26 mouse cellular contexts compared by ENCODE assay signal in the genomic region with DNA sequence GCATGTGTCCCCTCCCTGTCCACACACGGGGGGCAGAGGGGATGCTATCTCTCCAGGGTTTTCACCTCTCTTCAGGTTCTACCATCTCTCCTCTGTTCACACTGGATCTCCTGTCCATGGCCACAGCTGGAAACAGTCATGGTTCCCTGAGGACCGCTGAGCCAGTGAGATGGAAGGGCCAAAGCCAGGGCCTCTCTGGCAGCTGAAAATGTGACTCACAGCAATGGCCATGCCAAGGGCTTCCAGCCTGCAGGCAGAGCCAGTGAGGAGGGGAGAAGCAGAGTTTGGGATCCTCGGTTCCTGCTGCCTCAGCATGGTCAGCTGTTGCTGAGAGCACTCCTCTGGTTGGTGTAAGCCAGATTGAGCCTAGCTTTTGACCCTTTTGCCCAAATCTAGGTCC. TPM values are rescaled to one million over a fixed set of nuclear protein-coding genes. Genes with fewer than 3 reads are reported as not detected.
DNase-seq lines count a peak whose midpoint lies in the region; ATAC-seq and TF ChIP-seq lines count a peak whose summit lies in the region.
"Had no signal": no experiment of that assay in that cellular context is flagged by ENCODE, and none has a peak within 500 bp of the region (broad histone marks: within the 10 kb centered on the region; RNA-seq: fewer than 3 reads in every experiment).

No protein-coding gene starts in this region.

- TF ChIP-seq CTCF in heart, postnatal 0 days (IDR thresholded peaks at IDR 0.05; ENCODE audit: low read depth) = no peak

- no peak for ATAC-seq in midbrain, embryonic 11.5 days (ENCODE audit: low FRiP score)
- ATAC-seq in midbrain, embryonic 15.5 days (replicated peaks) = no peak
- peak; percentile 30; the same call in 1 of the 2 replicates for ATAC-seq in heart, postnatal 0 days (ENCODE audit: insufficient read depth, low read depth)
- ATAC-seq: activated CD4-positive, CD25-positive, alpha-beta regulatory T cell, adult 4 months; forebrain, postnatal 0 days; hindbrain, embryonic 16.5 days; intestine, postnatal 0 days had no signal

- no peak overlapping the region for H3K4me3 ChIP-seq in midbrain, embryonic 11.5 days (ENCODE audit: low read depth, low read length)
- H3K4me3 ChIP-seq in midbrain, embryonic 15.5 days = no peak overlapping the region
- H3K4me3 ChIP-seq in heart, postnatal 0 days (ENCODE audit: low read depth, low read length) = no peak overlapping the region
- H3K4me3 ChIP-seq: layer of hippocampus, adult 2 months; limb, embryonic 10.5 days had no signal

- whole genome bisulfite sequencing in midbrain, embryonic 11.5 days = 67% methylated on average over 3 of the region's 3 CpGs
- 73% methylated on average over 3 of the region's 3 CpGs for WGBS in midbrain, embryonic 15.5 days
- WGBS in heart, postnatal 0 days = 34% methylated on average over 3 of the region's 3 CpGs

- no peaks in the 10 kb centered on the region; the same call in 1 of the 2 replicates for H3K4me1 ChIP-seq in midbrain, embryonic 11.5 days (ENCODE audit: control insufficient read depth, insufficient read depth, low read length)
- H3K4me1 ChIP-seq in midbrain, embryonic 15.5 days = peaks cover 6% of the 10 kb centered on the region
- no peaks in the 10 kb centered on the region for H3K4me1 ChIP-seq in heart, postnatal 0 days (ENCODE audit: control insufficient read depth, insufficient read depth)
- H3K4me1 ChIP-seq: limb, embryonic 10.5 days had no signal

- no peak for TF ChIP-seq EP300 in heart, postnatal 0 days (IDR thresholded peaks at IDR 0.05; ENCODE audit: low read depth)

- no peaks in the 10 kb centered on the region for H3K36me3 ChIP-seq in midbrain, embryonic 11.5 days (ENCODE audit: control insufficient read depth, insufficient read depth, low read length)
- no peaks in the 10 kb centered on the region for H3K36me3 ChIP-seq in midbrain, embryonic 15.5 days (replicated peaks)
- no peaks in the 10 kb centered on the region for H3K36me3 ChIP-seq in heart, postnatal 0 days (replicated peaks; ENCODE audit: control insufficient read depth, insufficient read depth, low read length)
- H3K36me3 ChIP-seq: limb, embryonic 10.5 days had no signal

- H3K9me3 ChIP-seq in midbrain, embryonic 11.5 days (ENCODE audit: control insufficient read depth, low read length) = no peaks in the 10 kb centered on the region
- H3K9me3 ChIP-seq in midbrain, embryonic 15.5 days = no peaks in the 10 kb centered on the region
- no peaks in the 10 kb centered on the region for H3K9me3 ChIP-seq in heart, postnatal 0 days (replicated peaks; ENCODE audit: control insufficient read depth, low read length)

- H3K27ac ChIP-seq in midbrain, embryonic 11.5 days (ENCODE audit: low read depth, low read length) = no peak overlapping the region
- H3K27ac ChIP-seq in midbrain, embryonic 15.5 days = no peak overlapping the region
- no peak overlapping the region for H3K27ac ChIP-seq in heart, postnatal 0 days (ENCODE audit: low read depth)
- H3K27ac ChIP-seq: layer of hippocampus, adult 2 months; limb, embryonic 10.5 days; stomach, postnatal 0 days had no signal

- no peak overlapping the region for H3K4me2 ChIP-seq in midbrain, embryonic 11.5 days
- no peak overlapping the region for H3K4me2 ChIP-seq in midbrain, embryonic 15.5 days
- no peak overlapping the region for H3K4me2 ChIP-seq in heart, postnatal 0 days (ENCODE audit: low read depth, low read length)

- peak; percentile 6 for DNase-seq in midbrain, embryonic 11.5 days (ENCODE audit: low spot score, missing footprints)
- DNase-seq in gastrocnemius, postnatal 10 days = peak; percentile 38
- DNase-seq in heart, postnatal 0 days (ENCODE audit: low spot score) = peak; percentile 7
- no peak for DNase-seq in adrenal gland, postnatal 4 days (ENCODE audit: low spot score in 2 of 2)
- DNase-seq in frontal cortex, postnatal 14 days (ENCODE audit: low spot score in 2 of 2) = no peak
- DNase-seq in cerebellum, postnatal 36 days = no peak
- DNase-seq: adrenal gland, postnatal 10 days; cerebellum, postnatal 14 days; embryo, embryonic 11 days; forebrain, postnatal 0 days; kidney, postnatal 10 days; lung, postnatal 14 days; retina, postnatal 1 day; right cerebral cortex, postnatal 4 days had no signal

- H3K9ac ChIP-seq in midbrain, embryonic 11.5 days (ENCODE audit: low read length) = no peak overlapping the region
- H3K9ac ChIP-seq in midbrain, embryonic 15.5 days = no peak overlapping the region
- H3K9ac ChIP-seq in heart, postnatal 0 days (replicated peaks; ENCODE audit: low read depth, low read length) = no peak overlapping the region
- H3K9ac ChIP-seq: forebrain, postnatal 0 days had no signal

- H3K27me3 ChIP-seq in midbrain, embryonic 11.5 days (ENCODE audit: control insufficient read depth, insufficient read depth, low read length) = no peaks in the 10 kb centered on the region
- H3K27me3 ChIP-seq in midbrain, embryonic 15.5 days (replicated peaks) = no peaks in the 10 kb centered on the region
- H3K27me3 ChIP-seq in heart, postnatal 0 days (ENCODE audit: control insufficient read depth, insufficient read depth, low read length) = 0 out of 2 replicates have a peak, but pooled peaks cover 7% of the 10 kb centered on the region

RNA-seq across cellular contexts. Expression of a gene that starts 34.8 kb away (rescaled TPM):
- not detected in 2 replicates for polyA plus RNA-seq in midbrain, embryonic 11.5 days (2014; fragmentation: Nextera tagmentation; extraction: Ambion mirVana)
- 0.24 and 0.32 TPM in 2 replicates for polyA plus RNA-seq in midbrain, embryonic 15.5 days (2015; fragmentation: Nextera tagmentation; extraction: Ambion mirVana)
- total RNA-seq in gastrocnemius, postnatal 10 days (2021) = under 1 TPM in 1 of 2 experiments, not detected in 1; 0.16 TPM
- not detected in 2 replicates for total RNA-seq in heart, postnatal 0 days (2014; rRNA removed; ENCODE audit: low replicate concordance)
- polyA plus RNA-seq in heart, postnatal 0 days (2015; fragmentation: Nextera tagmentation; extraction: Ambion mirVana) = not detected in 2 replicates
- total RNA-seq in adrenal gland, postnatal 4 days (2021) = not detected
- total RNA-seq: adrenal gland, postnatal 10 days; gastrocnemius, adult 8-10 months; liver, adult 2 months; megakaryocyte-erythroid progenitor cell, adult 5-6 weeks; monocyte, adult 5-6 weeks had no signal
- polyA plus RNA-seq: intestine, postnatal 0 days; liver, adult 2 months; neural tube, embryonic 11.5 days had no signal

Comparison
In these comparisons a context has a peak if more than half of its experiments do, and no peak if none do; other contexts are left out.
1. DNase-seq: peak in midbrain, embryonic 11.5 days (single experiment), gastrocnemius, postnatal 10 days (single experiment) and heart, postnatal 0 days (single experiment); none in adrenal gland, postnatal 4 days (0 of 2), frontal cortex, postnatal 14 days (0 of 2) and cerebellum, postnatal 36 days (0 of 2).